Mouse (Mus musculus): ENCODE results near the gene Ttll13. TPM values are rescaled to one million over a fixed set of nuclear protein-coding genes. Genes with fewer than 3 reads are reported as not detected.

The Ttll13 gene
- polyA plus RNA-seq, 1 experiment = 1.2 TPM

DNA sequence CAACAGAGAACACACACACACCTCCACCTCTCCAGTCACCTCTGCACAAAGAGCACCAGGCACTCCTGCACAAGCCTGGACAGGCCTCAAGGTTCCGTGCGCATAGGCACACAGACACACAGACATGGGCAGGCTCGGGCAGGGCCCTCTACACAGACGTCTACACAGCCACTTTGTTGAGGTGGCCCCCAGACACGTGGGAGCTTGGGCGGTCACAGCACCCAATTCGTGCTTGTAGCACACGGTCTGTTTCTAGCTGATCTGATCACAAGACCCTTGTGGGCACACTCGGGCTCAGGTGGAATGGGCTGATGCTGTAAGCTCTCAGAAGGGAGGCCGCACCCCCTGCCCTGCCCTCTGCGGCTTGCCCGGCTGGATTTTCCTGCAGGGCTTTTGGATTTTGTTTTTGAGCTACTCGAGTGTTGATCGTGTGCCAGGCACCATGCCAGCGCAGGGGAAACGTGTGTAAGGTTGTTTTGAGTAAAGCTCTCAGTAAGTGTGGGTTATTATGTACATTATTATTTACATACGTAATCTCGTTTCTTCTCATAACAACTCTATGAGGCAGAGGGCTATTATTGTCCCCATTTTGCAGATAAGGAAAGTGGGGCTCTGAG, 38.0 kb upstream of the Ttll13 start:
- Histone ChIP-seq H3K27me3 (ENCODE audit: control insufficient read depth, insufficient read depth, low read length, poor library complexity, severe bottlenecking) (no peaks in the 10 kb centered on the region), H3K4me3 (ENCODE audit: low read depth, low read length) (peak overlapping the region; percentile 14), H3K36me3 (ENCODE audit: control insufficient read depth, insufficient read depth, low read length, poor library complexity, severe bottlenecking) (no peaks in the 10 kb centered on the region; the same call in 1 of the 2 replicates), H3K9me3 (replicated peaks; ENCODE audit: control insufficient read depth, insufficient read depth, low read length, poor library complexity, severe bottlenecking) (no peaks in the 10 kb centered on the region), H3K9ac (ENCODE audit: low read depth, poor library complexity, severe bottlenecking) (peak overlapping the region; percentile 24), H3K4me1 (ENCODE audit: control insufficient read depth, insufficient read depth, low read length) (peaks cover 8% of the 10 kb centered on the region), H3K27ac (ENCODE audit: insufficient read depth, low read length) (peak overlapping the region; percentile 64)
- no peak for TF ChIP-seq POLR2A (IDR thresholded peaks at IDR 0.05; ENCODE audit: insufficient read depth, low read length)
- 0 out of 2 replicates have a peak, but pooled peaks have one; percentile 31 for TF ChIP-seq EP300 (IDR thresholded peaks at IDR 0.05; ENCODE audit: insufficient read depth, low read depth, low read length)

DNA sequence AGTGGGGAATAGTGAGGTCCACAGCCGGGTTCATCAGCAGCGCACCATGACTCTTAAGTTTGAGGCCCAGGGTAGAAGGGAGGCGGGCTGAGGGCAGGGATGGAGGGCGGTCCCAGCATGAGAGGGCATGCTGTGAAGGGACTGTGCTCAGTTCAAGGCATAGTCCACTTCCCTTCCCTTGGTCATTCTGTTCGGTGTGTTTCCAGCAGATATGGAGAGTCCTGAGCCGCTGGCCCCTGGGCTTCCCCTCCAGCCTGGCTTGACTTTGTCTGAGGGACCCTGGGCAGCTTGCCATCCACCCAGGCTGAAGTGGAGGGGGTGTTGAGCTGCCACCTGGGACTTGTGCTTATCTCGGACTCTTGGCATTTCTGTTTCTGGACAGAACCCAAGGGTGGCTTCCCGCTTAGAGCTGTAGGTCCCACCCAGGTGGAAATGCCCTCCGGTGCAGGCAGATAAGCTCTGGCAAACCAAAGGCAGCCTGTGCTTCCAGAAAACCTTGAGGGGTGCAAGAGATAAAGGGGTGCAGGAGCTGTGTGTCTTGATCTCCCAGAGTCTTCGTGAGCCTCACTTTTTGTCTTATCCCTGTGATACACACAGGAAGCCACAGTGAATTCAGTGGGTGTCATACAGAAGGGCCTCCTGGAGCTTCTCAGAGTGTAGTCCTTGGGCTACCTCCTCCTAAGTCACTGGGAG, 37.3 kb upstream of the Ttll13 start:
- no peak overlapping the region for H3K27ac ChIP-seq (ENCODE audit: insufficient read depth, low read length)
- TF ChIP-seq POLR2A (IDR thresholded peaks at IDR 0.05; ENCODE audit: insufficient read depth, low read length) = no peak
- no peak for TF ChIP-seq EP300 (IDR thresholded peaks at IDR 0.05; ENCODE audit: insufficient read depth, low read depth, low read length)
- TF ChIP-seq CTCF (IDR thresholded peaks at IDR 0.05; ENCODE audit: low read depth, low read length) = no peak
- no peaks in the 10 kb centered on the region for H3K27me3 ChIP-seq (ENCODE audit: control insufficient read depth, insufficient read depth, low read length, poor library complexity, severe bottlenecking)
- no peaks in the 10 kb centered on the region for H3K9me3 ChIP-seq (replicated peaks; ENCODE audit: control insufficient read depth, insufficient read depth, low read length, poor library complexity, severe bottlenecking)
- peaks cover 6% of the 10 kb centered on the region for H3K36me3 ChIP-seq (ENCODE audit: control insufficient read depth, insufficient read depth, low read length, poor library complexity, severe bottlenecking)
- H3K9ac ChIP-seq (ENCODE audit: low read depth, poor library complexity, severe bottlenecking) = peak overlapping the region; percentile 24; the same call in 1 of the 2 replicates
- H3K4me1 ChIP-seq (ENCODE audit: control insufficient read depth, insufficient read depth, low read length) = peaks cover 8% of the 10 kb centered on the region
- no peak overlapping the region for H3K4me3 ChIP-seq (ENCODE audit: low read depth, low read length)

DNA sequence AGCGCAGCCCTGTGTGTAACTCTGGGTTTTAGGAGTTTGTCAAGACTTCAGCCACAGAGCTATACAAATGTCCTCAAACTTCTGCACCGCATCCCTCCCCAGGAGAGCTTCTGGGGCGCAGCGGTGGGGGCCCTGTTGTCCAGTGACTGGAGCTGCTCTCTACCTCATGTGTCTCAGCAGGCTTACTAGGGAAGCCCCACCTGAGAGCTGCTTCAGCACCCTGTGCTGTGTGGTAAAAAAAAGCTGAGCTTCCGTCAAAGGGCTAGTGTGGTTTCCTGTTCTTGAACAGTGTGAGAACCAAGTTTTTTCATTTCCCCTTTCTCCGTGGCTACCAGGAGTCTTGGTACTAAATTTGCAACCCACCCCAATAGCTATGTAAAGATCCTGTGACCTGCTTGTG, 36.5 kb upstream of the Ttll13 start:
- no peaks in the 10 kb centered on the region for H3K27me3 ChIP-seq (ENCODE audit: control insufficient read depth, insufficient read depth, low read length, poor library complexity, severe bottlenecking)
- peaks cover 8% of the 10 kb centered on the region for H3K4me1 ChIP-seq (ENCODE audit: control insufficient read depth, insufficient read depth, low read length)
- TF ChIP-seq POLR2A (IDR thresholded peaks at IDR 0.05; ENCODE audit: insufficient read depth, low read length) (no peak), EP300 (IDR thresholded peaks at IDR 0.05; ENCODE audit: insufficient read depth, low read depth, low read length) (no peak), CTCF (IDR thresholded peaks at IDR 0.05; ENCODE audit: low read depth, low read length) (no peak)
- no peaks in the 10 kb centered on the region for H3K9me3 ChIP-seq (replicated peaks; ENCODE audit: control insufficient read depth, insufficient read depth, low read length, poor library complexity, severe bottlenecking)
- H3K9ac ChIP-seq (ENCODE audit: low read depth, poor library complexity, severe bottlenecking) = peak overlapping the region; percentile 20; the same call in 1 of the 2 replicates
- peak overlapping the region; percentile 41; the same call in 1 of the 2 replicates for H3K27ac ChIP-seq (ENCODE audit: insufficient read depth, low read length)
- no peak overlapping the region for H3K4me3 ChIP-seq (ENCODE audit: low read depth, low read length)
- peaks cover 9% of the 10 kb centered on the region for H3K36me3 ChIP-seq (ENCODE audit: control insufficient read depth, insufficient read depth, low read length, poor library complexity, severe bottlenecking)

DNA sequence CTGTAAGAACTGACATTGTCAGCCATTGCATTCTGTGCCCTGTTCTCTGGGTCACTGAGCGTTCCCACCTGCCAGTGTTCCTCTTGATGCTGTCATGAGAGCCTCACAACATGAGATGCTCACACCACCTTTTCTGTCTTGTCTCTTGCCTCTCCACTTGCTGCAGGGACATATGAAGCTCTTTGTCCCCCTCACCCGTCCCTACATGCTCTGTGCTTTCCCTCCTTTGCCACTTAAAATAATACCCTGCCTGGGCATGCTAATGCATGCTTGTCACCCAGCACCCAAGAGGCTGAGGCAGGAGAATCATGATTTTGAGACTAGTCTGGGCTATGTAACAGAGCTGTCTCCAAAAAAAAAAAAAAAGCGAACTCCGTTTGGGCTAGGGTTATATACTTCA, 35.2 kb upstream of the Ttll13 start:
- Histone ChIP-seq H3K36me3 (ENCODE audit: control insufficient read depth, insufficient read depth, low read length, poor library complexity, severe bottlenecking) (peaks cover 10% of the 10 kb centered on the region), H3K27ac (ENCODE audit: insufficient read depth, low read length) (peak overlapping the region; percentile 31), H3K4me1 (ENCODE audit: control insufficient read depth, insufficient read depth, low read length) (peaks cover 4% of the 10 kb centered on the region), H3K9ac (ENCODE audit: low read depth, poor library complexity, severe bottlenecking) (no peak overlapping the region), H3K4me3 (ENCODE audit: low read depth, low read length) (no peak overlapping the region), H3K27me3 (ENCODE audit: control insufficient read depth, insufficient read depth, low read length, poor library complexity, severe bottlenecking) (no peaks in the 10 kb centered on the region), H3K9me3 (replicated peaks; ENCODE audit: control insufficient read depth, insufficient read depth, low read length, poor library complexity, severe bottlenecking) (no peaks in the 10 kb centered on the region)
- TF ChIP-seq EP300 (IDR thresholded peaks at IDR 0.05; ENCODE audit: insufficient read depth, low read depth, low read length) = no peak
- TF ChIP-seq CTCF (IDR thresholded peaks at IDR 0.05; ENCODE audit: low read depth, low read length) = no peak
- TF ChIP-seq POLR2A (IDR thresholded peaks at IDR 0.05; ENCODE audit: insufficient read depth, low read length) = no peak

- no peak overlapping the region for H3K4me3 ChIP-seq (ENCODE audit: low read depth, low read length)
- peaks cover 29% of the 10 kb centered on the region for H3K36me3 ChIP-seq (ENCODE audit: control insufficient read depth, insufficient read depth, low read length, poor library complexity, severe bottlenecking)
- no peak overlapping the region for H3K9ac ChIP-seq (ENCODE audit: low read depth, poor library complexity, severe bottlenecking)
- H3K9me3 ChIP-seq (replicated peaks; ENCODE audit: control insufficient read depth, insufficient read depth, low read length, poor library complexity, severe bottlenecking) = no peaks in the 10 kb centered on the region
- H3K4me1 ChIP-seq (ENCODE audit: control insufficient read depth, insufficient read depth, low read length) = no peaks in the 10 kb centered on the region
- no peak overlapping the region for H3K27ac ChIP-seq (ENCODE audit: insufficient read depth, low read length)
- TF ChIP-seq POLR2A (IDR thresholded peaks at IDR 0.05; ENCODE audit: insufficient read depth, low read length) (no peak), EP300 (IDR thresholded peaks at IDR 0.05; ENCODE audit: insufficient read depth, low read depth, low read length) (no peak), CTCF (IDR thresholded peaks at IDR 0.05; ENCODE audit: low read depth, low read length) (no peak)
- H3K27me3 ChIP-seq (ENCODE audit: control insufficient read depth, insufficient read depth, low read length, poor library complexity, severe bottlenecking) = no peaks in the 10 kb centered on the region
Measured at GRCm38 (mm10) chr7:80213604-80214003, 32.6 kb upstream of the Ttll13 start.

DNA sequence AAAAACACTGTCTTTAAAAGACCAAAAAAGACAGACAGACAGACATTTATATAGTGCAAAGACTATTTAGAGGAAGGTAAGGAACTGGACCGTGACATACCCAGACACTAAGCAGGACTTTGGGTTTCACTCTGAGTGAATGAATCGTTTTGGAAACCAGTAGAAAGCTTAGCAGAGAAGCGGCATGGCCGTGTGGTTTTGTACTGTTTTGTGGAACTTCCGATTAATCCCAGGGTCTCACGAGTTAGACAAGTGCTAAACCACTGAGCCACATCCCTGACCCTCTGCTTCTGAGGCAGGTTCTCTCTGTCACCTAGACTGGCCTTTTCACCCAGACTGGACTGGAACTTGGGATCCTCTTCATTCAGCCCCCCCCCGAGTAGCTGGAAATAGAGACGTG, 31.7 kb upstream of the Ttll13 start:
- Histone ChIP-seq H3K27ac (ENCODE audit: insufficient read depth, low read length) (no peak overlapping the region), H3K36me3 (ENCODE audit: control insufficient read depth, insufficient read depth, low read length, poor library complexity, severe bottlenecking) (peaks cover 38% of the 10 kb centered on the region), H3K4me3 (ENCODE audit: low read depth, low read length) (no peak overlapping the region), H3K4me1 (ENCODE audit: control insufficient read depth, insufficient read depth, low read length) (no peaks in the 10 kb centered on the region), H3K27me3 (ENCODE audit: control insufficient read depth, insufficient read depth, low read length, poor library complexity, severe bottlenecking) (no peaks in the 10 kb centered on the region), H3K9me3 (replicated peaks; ENCODE audit: control insufficient read depth, insufficient read depth, low read length, poor library complexity, severe bottlenecking) (no peaks in the 10 kb centered on the region), H3K9ac (ENCODE audit: low read depth, poor library complexity, severe bottlenecking) (no peak overlapping the region)
- no peak for TF ChIP-seq EP300 (IDR thresholded peaks at IDR 0.05; ENCODE audit: insufficient read depth, low read depth, low read length)

Measured in ES-Bruce4 (cell line).